Mouse (Mus musculus) CH12.LX (cell line): ENCODE measurements at regions not wholly inside any gene's neighbourhood (a gene's known extent, or its start where the extent isn't known, plus 50 kb on each side); places are given as distances from the start of the nearest gene placed in this dataset.

Experiments used
- BHLHE40 ChIP-seq: IDR thresholded peaks from 2 replicates; pipeline ENCODE4 v1.6.1; 2011; ENCODE audit warnings: mild to moderate bottlenecking, low read depth, low read length, improper control_type of control experiment
- CHD1 ChIP-seq: IDR thresholded peaks from 2 replicates; pipeline ENCODE4 v1.6.1; 2012; ENCODE audit warnings: low read depth, low read length, improper control_type of control experiment, inconsistent platforms
- CTCF ChIP-seq, 2 experiments: IDR thresholded peaks in 1 of 2; conservative IDR thresholded peaks in 1 of 2; 2 replicates each; pipeline ENCODE4 v1.5.1; 2011 to 2012; ENCODE audit warnings: low read depth in 2 of 2, low read length in 2 of 2, improper control_type of control experiment in 1 of 2, inconsistent platforms in 1 of 2, mild to moderate bottlenecking in 1 of 2, moderate library complexity in 1 of 2
- E2F4 ChIP-seq: IDR thresholded peaks from 2 replicates; pipeline ENCODE4 v1.6.1; 2011; ENCODE audit warnings: low read depth, low read length, improper control_type of control experiment; ENCODE audit not compliant: insufficient replicate concordance
- ELF1 ChIP-seq: IDR thresholded peaks from 2 replicates; pipeline ENCODE4 v1.6.1; 2014; ENCODE audit warnings: low read depth, mild to moderate bottlenecking, inconsistent platforms, low read length, improper control_type of control experiment
- ETS1 ChIP-seq: conservative IDR thresholded peaks from 2 replicates; pipeline ENCODE4 v1.6.1; 2012; ENCODE audit warnings: low read depth, mild to moderate bottlenecking, inconsistent platforms, low read length, improper control_type of control experiment, moderate library complexity
- HCFC1 ChIP-seq: IDR thresholded peaks from 2 replicates; pipeline ENCODE4 v1.6.1; 2012; ENCODE audit warnings: low read depth, mild to moderate bottlenecking, inconsistent platforms, low read length, improper control_type of control experiment
- MYC ChIP-seq: IDR thresholded peaks from 2 replicates; pipeline ENCODE4 v1.6.1; 2011; ENCODE audit warnings: low read depth, mild to moderate bottlenecking, improper control_type of control experiment, low read length
- POLR2A ChIP-seq: IDR thresholded peaks from 2 replicates; pipeline ENCODE4 v1.6.1; 2011; ENCODE audit warnings: low read depth, mild to moderate bottlenecking, improper control_type of control experiment, low read length
- POLR2AphosphoS2 ChIP-seq: IDR thresholded peaks from 2 replicates; pipeline ENCODE4 v1.6.1; 2011; ENCODE audit warnings: low read depth, low read length, improper control_type of control experiment
- USF1 ChIP-seq: IDR thresholded peaks from 2 replicates; pipeline ENCODE4 v1.6.1; 2014; ENCODE audit warnings: low read depth, mild to moderate bottlenecking, inconsistent platforms, low read length, improper control_type of control experiment

DNA sequence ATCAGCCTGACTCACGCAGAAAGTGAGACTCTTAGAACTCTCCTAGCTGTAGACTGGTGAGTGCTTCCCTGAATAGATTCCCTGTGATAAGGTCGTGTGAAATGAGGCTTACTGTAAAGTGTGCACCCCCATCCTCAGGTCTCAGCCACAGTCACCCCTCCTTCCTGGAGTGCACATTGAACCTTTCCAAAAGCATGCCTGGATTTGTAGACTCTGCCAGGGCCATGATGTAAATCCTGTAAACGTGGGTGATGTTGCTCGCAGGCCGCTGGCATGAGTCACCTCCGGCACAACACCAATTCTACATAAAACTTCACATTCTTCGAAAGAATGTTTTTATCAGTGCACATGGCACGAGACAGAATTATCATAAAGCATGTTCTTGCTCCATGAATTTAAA is 117.7 kb upstream of the Tmc3 start:
- TF ChIP-seq CTCF (conservative IDR thresholded peaks at IDR 0.05 in 1 of 2, IDR thresholded peaks at IDR 0.05 in 1 of 2; ENCODE audit: low read depth in 2 of 2, low read length in 2 of 2) (no peak), USF1 (no peak), CHD1 (no peak), POLR2A (no peak), ETS1 (no peak), ELF1 (no peak), MYC (no peak), POLR2AphosphoS2 (no peak), HCFC1 (no peak), E2F4 (no peak), BHLHE40 (no peak)
